Mouse (Mus musculus) heart, adult 2 months (tissue): ENCODE measurements around the gene Glud1.

Source experiments
- CTCF ChIP-seq: fragments of 200-600 bp; IDR thresholded peaks from 2 replicates; pipeline ENCODE4 v1.8.1; 2022; ENCODE audit warnings: antibody characterized with exemption, mild to moderate bottlenecking, moderate library complexity
- POLR2A ChIP-seq: fragments of 200-500 bp; IDR thresholded peaks from 2 replicates; pipeline ENCODE4 v1.6.1; 2011; ENCODE audit warnings: mild to moderate bottlenecking, low read depth, low read length, control low read depth; ENCODE audit not compliant: insufficient read depth

DNA sequence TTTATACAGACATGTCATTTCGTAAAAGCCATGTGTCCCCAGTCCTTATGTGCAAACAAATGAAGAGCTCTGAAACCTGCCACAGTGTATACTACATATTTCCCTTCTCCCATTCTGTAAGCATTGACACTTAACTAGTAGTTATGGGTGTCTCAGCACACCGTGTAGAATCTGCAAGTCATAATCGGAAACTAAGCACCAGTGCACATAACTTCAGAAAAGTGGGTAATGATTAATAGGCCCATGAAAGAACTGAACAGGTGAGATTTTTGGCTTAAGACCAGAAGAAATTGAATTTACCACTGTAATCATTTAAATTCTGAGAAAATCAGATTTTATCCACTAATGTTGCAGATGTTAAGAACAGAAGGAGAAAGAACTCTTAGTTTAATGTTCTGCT is 4.3 kb downstream of the Glud1 start:
- TF ChIP-seq CTCF (no peak), POLR2A (no peak)
